Comparison of ENCODE assay signal across 25 mouse cellular contexts in genomic region chr14:34373581-34373980, GRCm38 (mm10). TPM values are rescaled to one million over a fixed set of nuclear protein-coding genes. Genes with fewer than 3 reads are reported as not detected.
A peak's percentile ranks its signal among the peaks of the same experiment; 100 is the strongest.
DNase-seq lines count a peak whose midpoint lies in the region; ATAC-seq and TF ChIP-seq lines count a peak whose summit lies in the region.
"Had no signal": no experiment of that assay in that cellular context is flagged by ENCODE, and none has a peak within 500 bp of the region (broad histone marks: within the 10 kb centered on the region; RNA-seq: fewer than 3 reads in every experiment).

No protein-coding gene starts in this region.

- H3K9me3 ChIP-seq in hindbrain, embryonic 10.5 days: no peaks in the 10 kb centered on the region
- H3K9me3 ChIP-seq in hindbrain, postnatal 0 days (ENCODE audit: low read length): no peaks in the 10 kb centered on the region
- H3K9me3 ChIP-seq in hindbrain, embryonic 14.5 days (ENCODE audit: control insufficient read depth, low read length): no peaks in the 10 kb centered on the region
- H3K9me3 ChIP-seq in neural tube, embryonic 14.5 days (ENCODE audit: control insufficient read depth, low read length): no peaks in the 10 kb centered on the region
- H3K9me3 ChIP-seq: heart, embryonic 12.5 days; limb, embryonic 15.5 days; midbrain, embryonic 13.5 days; stomach, embryonic 15.5 days had no signal

- no peak for TF ChIP-seq CTCF in hindbrain, postnatal 0 days (IDR thresholded peaks at IDR 0.05; ENCODE audit: low read depth)

- ATAC-seq in hindbrain, postnatal 0 days: no peak
- ATAC-seq in hindbrain, embryonic 14.5 days (ENCODE audit: low FRiP score): no peak
- ATAC-seq in neural tube, embryonic 14.5 days (ENCODE audit: low read depth): no peak
- ATAC-seq: activated CD4-positive, CD25-positive, alpha-beta regulatory T cell, adult 4 months; intestine, postnatal 0 days; midbrain, embryonic 13.5 days had no signal

- H3K4me3 ChIP-seq in hindbrain, embryonic 10.5 days: 0 out of 2 replicates have a peak overlapping the region, but pooled peaks have one; percentile 12
- H3K4me3 ChIP-seq in hindbrain, postnatal 0 days (ENCODE audit: low read length): no peak overlapping the region
- H3K4me3 ChIP-seq in brown adipose tissue, adult 24 weeks (ENCODE audit: insufficient read depth, low read depth, low read length): peak overlapping the region; percentile 32
- H3K4me3 ChIP-seq in hindbrain, embryonic 14.5 days (replicated peaks; ENCODE audit: low read length): 0 out of 2 replicates have a peak overlapping the region, but pooled peaks have one; percentile 6
- H3K4me3 ChIP-seq in neural tube, embryonic 14.5 days (ENCODE audit: low read depth, low read length): peak overlapping the region; percentile 11
- H3K4me3 ChIP-seq: heart, embryonic 12.5 days; limb, embryonic 15.5 days; midbrain, embryonic 13.5 days; stomach, embryonic 15.5 days had no signal

- peak overlapping the region; percentile 71 for H3K27ac ChIP-seq in hindbrain, embryonic 10.5 days
- no peak overlapping the region for H3K27ac ChIP-seq in hindbrain, postnatal 0 days
- H3K27ac ChIP-seq in brown adipose tissue, adult 24 weeks (replicated peaks; ENCODE audit: low read depth, low read length): 0 out of 2 replicates have a peak overlapping the region, but pooled peaks have one; percentile 13
- no peak overlapping the region; the same call in 1 of the 2 replicates for H3K27ac ChIP-seq in hindbrain, embryonic 14.5 days
- H3K27ac ChIP-seq in neural tube, embryonic 14.5 days (ENCODE audit: low read depth, low read length): no peak overlapping the region
- H3K27ac ChIP-seq: limb, embryonic 15.5 days; liver, embryonic 14.5 days; midbrain, embryonic 13.5 days; stomach, embryonic 15.5 days had no signal

- no peak for DNase-seq in hindbrain, embryonic 10.5 days (ENCODE audit: low spot score)
- no peak for DNase-seq in hindbrain, postnatal 0 days (ENCODE audit: low spot score)
- no peak for DNase-seq in hindbrain, embryonic 14.5 days (ENCODE audit: low spot score)
- no peak for DNase-seq in left cerebral cortex, postnatal 36 days (ENCODE audit: low spot score in 2 of 2)
- DNase-seq in cerebellum, adult 9-11 months: no peak
- DNase-seq: adrenal gland, postnatal 10 days; B cell, adult 2 months; cerebellum, adult 8-10 months; gastrocnemius, postnatal 36 days; heart, postnatal 10 days; kidney, postnatal 4 days; left cerebral cortex, postnatal 4 days; lung, embryonic 14.5 days; thymus, postnatal 25 days had no signal

- no peak overlapping the region for H3K9ac ChIP-seq in hindbrain, postnatal 0 days (replicated peaks; ENCODE audit: low read length)
- H3K9ac ChIP-seq in hindbrain, embryonic 14.5 days: peak overlapping the region; percentile 10; the same call in 1 of the 2 replicates
- peak overlapping the region; percentile 8; the same call in 1 of the 2 replicates for H3K9ac ChIP-seq in neural tube, embryonic 14.5 days (replicated peaks; ENCODE audit: low read depth, low read length)
- H3K9ac ChIP-seq: heart, embryonic 12.5 days; limb, embryonic 15.5 days; liver, embryonic 14.5 days; lung, embryonic 14.5 days; midbrain, embryonic 13.5 days; stomach, embryonic 15.5 days had no signal

- H3K4me1 ChIP-seq in hindbrain, embryonic 10.5 days (replicated peaks): peaks cover 42% of the 10 kb centered on the region
- H3K4me1 ChIP-seq in hindbrain, postnatal 0 days (ENCODE audit: insufficient read depth, low read length): no peaks in the 10 kb centered on the region; the same call in 1 of the 2 replicates
- H3K4me1 ChIP-seq in brown adipose tissue, adult 24 weeks (ENCODE audit: control insufficient read depth, insufficient read depth, insufficient read length, low read length): peaks cover 18% of the 10 kb centered on the region
- peaks cover 10% of the 10 kb centered on the region; the same call in 1 of the 2 replicates for H3K4me1 ChIP-seq in hindbrain, embryonic 14.5 days (replicated peaks; ENCODE audit: control insufficient read depth, insufficient read depth, low read length)
- H3K4me1 ChIP-seq in neural tube, embryonic 14.5 days (ENCODE audit: control insufficient read depth, insufficient read depth, low read length): peaks cover 4% of the 10 kb centered on the region

- intact Hi-C loops in left cerebral cortex, postnatal 36 days (cut with DNase I): loop anchor here (5.0 to 10.0 kb wide), 2 partner anchors 194 to 289 kb away; partner anchors contain the start of gene Anxa8

- H3K27me3 ChIP-seq in hindbrain, embryonic 10.5 days (ENCODE audit: insufficient read depth, poor library complexity, severe bottlenecking): no peaks in the 10 kb centered on the region
- H3K27me3 ChIP-seq in hindbrain, postnatal 0 days (ENCODE audit: insufficient read depth, low read length): no peaks in the 10 kb centered on the region
- no peaks in the 10 kb centered on the region for H3K27me3 ChIP-seq in hindbrain, embryonic 14.5 days (ENCODE audit: control insufficient read depth, insufficient read depth, low read length)
- no peaks in the 10 kb centered on the region for H3K27me3 ChIP-seq in neural tube, embryonic 14.5 days (ENCODE audit: control insufficient read depth, insufficient read depth, low read length)
- H3K27me3 ChIP-seq: CH12.LX; heart, embryonic 12.5 days; limb, embryonic 15.5 days; midbrain, embryonic 13.5 days; stomach, embryonic 15.5 days had no signal

- H3K4me2 ChIP-seq in hindbrain, postnatal 0 days (ENCODE audit: low read depth, low read length): no peak overlapping the region
- H3K4me2 ChIP-seq in hindbrain, embryonic 14.5 days (replicated peaks): peak overlapping the region; percentile 32
- H3K4me2 ChIP-seq in neural tube, embryonic 14.5 days (ENCODE audit: low read depth, low read length): peak overlapping the region; percentile 9; the same call in 1 of the 2 replicates
- H3K4me2 ChIP-seq: heart, embryonic 12.5 days; limb, embryonic 15.5 days; midbrain, embryonic 13.5 days; stomach, embryonic 15.5 days had no signal

- 75% methylated on average over 6 of the region's 6 CpGs for WGBS in hindbrain, embryonic 10.5 days
- 82% methylated on average over 6 of the region's 6 CpGs for WGBS in hindbrain, postnatal 0 days
- WGBS in hindbrain, embryonic 14.5 days: 88% methylated on average over 6 of the region's 6 CpGs
- 82% methylated on average over 6 of the region's 6 CpGs for WGBS in neural tube, embryonic 14.5 days

- H3K36me3 ChIP-seq in hindbrain, embryonic 10.5 days: no peaks in the 10 kb centered on the region
- H3K36me3 ChIP-seq in hindbrain, postnatal 0 days (ENCODE audit: insufficient read depth, low read length): no peaks in the 10 kb centered on the region
- no peaks in the 10 kb centered on the region for H3K36me3 ChIP-seq in hindbrain, embryonic 14.5 days (replicated peaks; ENCODE audit: control insufficient read depth, insufficient read depth)
- H3K36me3 ChIP-seq in neural tube, embryonic 14.5 days (ENCODE audit: control insufficient read depth, insufficient read depth, low read length): no peaks in the 10 kb centered on the region
- H3K36me3 ChIP-seq: heart, embryonic 12.5 days; limb, embryonic 15.5 days; midbrain, embryonic 13.5 days; stomach, embryonic 15.5 days had no signal

RNA-seq across cellular contexts. Expression of gene Sncg, which starts 1.0 kb away (rescaled TPM):
- polyA plus RNA-seq in hindbrain, embryonic 10.5 days (2016; fragmentation: Nextera tagmentation; extraction: Ambion mirVana): 51.0 and 125 TPM in 2 replicates
- 49.5 and 65.3 TPM in 2 replicates for total RNA-seq in hindbrain, postnatal 0 days (2014; rRNA removed)
- 164 and 165 TPM in 2 replicates for polyA plus RNA-seq in hindbrain, postnatal 0 days (2015; fragmentation: Nextera tagmentation; extraction: Ambion mirVana)
- 136 and 188 TPM in 2 replicates for polyA plus RNA-seq in brown adipose tissue, adult 24 weeks (2012; ENCODE audit: insufficient read depth, insufficient read length, missing spikeins)
- 213 and 251 TPM in 2 replicates for polyA plus RNA-seq in hindbrain, embryonic 14.5 days (2014; fragmentation: Nextera tagmentation; extraction: Ambion mirVana)
- polyA plus RNA-seq in neural tube, embryonic 14.5 days (2014; fragmentation: Nextera tagmentation; extraction: Ambion mirVana): 279 and 514 TPM in 2 replicates
- 1 to 10 TPM; 3.2 to 4.9 TPM for total RNA-seq in left cerebral cortex, postnatal 36 days (2021)
- total RNA-seq: megakaryocyte, adult 5-6 weeks had no signal
- polyA plus RNA-seq: activated CD4-positive, CD25-positive, alpha-beta regulatory T cell, adult 4 months had no signal

RNA-seq across cellular contexts. Expression of gene Mmrn2, which starts 1.7 kb away (rescaled TPM):
- 7.0 and 8.5 TPM in 2 replicates for polyA plus RNA-seq in hindbrain, embryonic 10.5 days (2016; fragmentation: Nextera tagmentation; extraction: Ambion mirVana)
- 6.8 and 8.1 TPM in 2 replicates for total RNA-seq in hindbrain, postnatal 0 days (2014; rRNA removed)
- 2.5 and 2.6 TPM in 2 replicates for polyA plus RNA-seq in hindbrain, postnatal 0 days (2015; fragmentation: Nextera tagmentation; extraction: Ambion mirVana)
- polyA plus RNA-seq in brown adipose tissue, adult 24 weeks (2012; ENCODE audit: insufficient read depth, insufficient read length, missing spikeins): 5.0 and 12.8 TPM in 2 replicates
- polyA plus RNA-seq in hindbrain, embryonic 14.5 days (2014; fragmentation: Nextera tagmentation; extraction: Ambion mirVana): 4.5 and 5.3 TPM in 2 replicates
- polyA plus RNA-seq in neural tube, embryonic 14.5 days (2014; fragmentation: Nextera tagmentation; extraction: Ambion mirVana): 2.4 and 4.3 TPM in 2 replicates
- total RNA-seq in left cerebral cortex, postnatal 36 days (2021): 1 to 10 TPM; 3.6 to 3.8 TPM
- total RNA-seq: CH12.LX; megakaryocyte, adult 5-6 weeks had no signal
- polyA plus RNA-seq: activated CD4-positive, CD25-positive, alpha-beta regulatory T cell, adult 4 months had no signal

RNA-seq across cellular contexts. Expression of gene Fam25c, which starts 18.3 kb away (rescaled TPM):
- polyA plus RNA-seq in hindbrain, embryonic 10.5 days (2016; fragmentation: Nextera tagmentation; extraction: Ambion mirVana): not detected in 2 replicates
- not detected in 2 replicates for total RNA-seq in hindbrain, postnatal 0 days (2014; rRNA removed)
- polyA plus RNA-seq in hindbrain, postnatal 0 days (2015; fragmentation: Nextera tagmentation; extraction: Ambion mirVana): not detected in 2 replicates
- 2.9 TPM in 1 of 2 replicates, not detected in the other for polyA plus RNA-seq in brown adipose tissue, adult 24 weeks (2012; ENCODE audit: insufficient read depth, insufficient read length, missing spikeins)
- not detected in 2 replicates for polyA plus RNA-seq in hindbrain, embryonic 14.5 days (2014; fragmentation: Nextera tagmentation; extraction: Ambion mirVana)
- polyA plus RNA-seq in neural tube, embryonic 14.5 days (2014; fragmentation: Nextera tagmentation; extraction: Ambion mirVana): not detected in 2 replicates
- total RNA-seq in left cerebral cortex, postnatal 36 days (2021): not detected
- total RNA-seq: CH12.LX; gastrocnemius, postnatal 36 days; heart, postnatal 10 days; megakaryocyte, adult 5-6 weeks had no signal
- polyA plus RNA-seq: activated CD4-positive, CD25-positive, alpha-beta regulatory T cell, adult 4 months; heart, embryonic 12.5 days; intestine, postnatal 0 days; lung, embryonic 14.5 days; midbrain, embryonic 13.5 days had no signal

Comparison
In these comparisons a context has a peak if more than half of its experiments do, and no peak if none do; other contexts are left out.
1. H3K27ac ChIP-seq: peak in hindbrain, embryonic 10.5 days (single experiment) and brown adipose tissue, adult 24 weeks (single experiment); none in hindbrain, postnatal 0 days (single experiment), hindbrain, embryonic 14.5 days (single experiment) and neural tube, embryonic 14.5 days (single experiment).